Mouse (Mus musculus) bone marrow macrophage, adult 2 months (primary cell): Measurements from ENCODE around the gene Tcf12. TPM values are rescaled to one million over a fixed set of nuclear protein-coding genes. Genes with fewer than 3 reads are reported as not detected.
A peak's percentile ranks its signal among the peaks of the same experiment; 100 is the strongest.

ENCODE experiments used
- H3K27ac ChIP-seq: 2 replicates; pipeline ENCODE4 v1.5.1; 2012; ENCODE audit warnings: low read depth, low read length; ENCODE audit not compliant: insufficient read depth
- H3K4me1 ChIP-seq: 2 replicates; pipeline ENCODE4 v1.6.1; 2012; ENCODE audit warnings: low read length; ENCODE audit not compliant: control insufficient read depth, insufficient read depth
- H3K4me3 ChIP-seq: 2 replicates; pipeline ENCODE4 v1.5.1; 2012; ENCODE audit warnings: mild to moderate bottlenecking, low read length, moderate library complexity; ENCODE audit not compliant: insufficient read depth
- CTCF ChIP-seq: IDR thresholded peaks from 2 replicates; pipeline ENCODE4 v1.5.1; 2012; ENCODE audit warnings: low read depth, mild to moderate bottlenecking, low read length, moderate library complexity
- POLR2A ChIP-seq: IDR thresholded peaks from 2 replicates; pipeline ENCODE4 v1.6.1; 2012; ENCODE audit warnings: mild to moderate bottlenecking, low read depth, low read length, borderline replicate concordance
- polyA plus RNA-seq: library from polyadenylated mRNA; stranded (reverse); fragments of >200 nt; gene quantifications from 2 replicates; pipeline ENCODE4 v1.2.4, GENCODE M21; 2012; ENCODE audit not compliant: missing spikeins, insufficient read depth, insufficient read length

Tcf12 gene
- polyA plus RNA-seq, 1 experiment: 30.8 TPM

DNA sequence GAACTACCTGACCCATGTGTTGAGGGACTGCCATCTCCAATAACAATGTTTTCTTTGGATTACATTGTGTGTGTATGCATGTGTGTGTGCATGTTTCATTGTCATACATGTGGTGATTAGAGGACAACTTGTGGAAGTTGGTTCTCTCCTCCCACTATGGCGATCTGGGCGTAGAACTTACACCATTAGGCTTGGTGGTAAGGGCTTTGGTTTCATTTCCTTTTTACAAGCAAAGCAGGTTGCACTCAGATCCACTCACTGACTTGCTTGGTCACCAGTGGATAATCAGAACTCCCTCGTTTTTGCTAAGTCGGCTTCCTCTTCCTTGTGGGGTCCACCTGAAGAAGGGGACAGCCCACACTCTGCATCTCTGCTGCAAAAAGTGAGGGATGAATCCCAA, 277.0 kb downstream of the Tcf12 start:
- no peak for TF ChIP-seq POLR2A
- TF ChIP-seq CTCF: no peak
- no peak overlapping the region for H3K27ac ChIP-seq
- no peak overlapping the region for H3K4me3 ChIP-seq
- H3K4me1 ChIP-seq: peaks cover 4% of the 10 kb centered on the region; the same call in 1 of the 2 replicates

DNA sequence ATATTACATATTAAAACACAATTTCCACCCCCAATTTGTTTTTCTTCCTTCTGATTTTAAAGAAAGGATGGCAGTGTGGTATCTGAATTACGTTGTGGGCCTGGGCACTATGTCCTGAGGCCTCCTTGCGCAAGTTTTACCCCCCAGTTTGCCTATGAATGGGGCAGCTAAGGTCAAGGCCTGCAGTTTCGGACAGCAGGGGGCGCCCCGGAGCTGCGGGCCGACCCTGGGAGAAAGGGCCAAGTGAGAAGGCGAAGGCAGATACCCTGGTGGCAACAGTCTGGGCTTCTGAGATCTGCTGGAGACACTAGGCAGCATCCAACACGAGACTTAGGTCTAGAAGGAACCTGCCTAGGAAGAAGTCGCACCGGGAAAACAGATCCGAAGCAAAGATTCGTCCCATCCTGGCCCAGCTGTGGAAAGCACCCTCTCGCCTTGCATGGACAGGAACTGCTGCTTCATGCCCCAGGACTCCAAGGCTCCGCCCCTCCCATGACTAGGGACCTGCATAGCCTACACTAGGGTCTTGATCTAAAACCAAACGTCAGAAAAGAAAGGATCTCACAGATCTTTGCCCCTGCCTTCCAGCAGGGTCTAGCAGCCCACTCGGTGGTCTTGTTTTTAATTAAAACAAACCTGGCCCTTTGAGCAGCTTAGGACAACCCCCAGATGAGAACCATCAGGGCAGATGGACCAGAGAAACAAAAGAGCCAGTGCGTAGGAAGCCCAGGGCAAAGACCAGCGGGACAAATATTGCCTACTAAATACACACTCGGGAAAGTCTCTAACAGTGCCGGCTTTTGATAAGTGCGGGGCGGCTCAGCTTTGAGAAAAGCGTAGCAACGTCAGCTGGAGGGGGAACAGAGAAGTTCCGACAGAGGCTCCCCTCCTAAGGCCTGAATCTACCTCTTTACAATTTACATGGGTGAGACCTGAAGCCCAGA, 279.6 kb downstream of the Tcf12 start:
- H3K27ac ChIP-seq: no peak overlapping the region
- no peak overlapping the region for H3K4me3 ChIP-seq
- no peak for TF ChIP-seq POLR2A
- peak; percentile 83; the same call in 1 of the 2 replicates for TF ChIP-seq CTCF
- H3K4me1 ChIP-seq: peaks cover 4% of the 10 kb centered on the region; the same call in 1 of the 2 replicates

DNA sequence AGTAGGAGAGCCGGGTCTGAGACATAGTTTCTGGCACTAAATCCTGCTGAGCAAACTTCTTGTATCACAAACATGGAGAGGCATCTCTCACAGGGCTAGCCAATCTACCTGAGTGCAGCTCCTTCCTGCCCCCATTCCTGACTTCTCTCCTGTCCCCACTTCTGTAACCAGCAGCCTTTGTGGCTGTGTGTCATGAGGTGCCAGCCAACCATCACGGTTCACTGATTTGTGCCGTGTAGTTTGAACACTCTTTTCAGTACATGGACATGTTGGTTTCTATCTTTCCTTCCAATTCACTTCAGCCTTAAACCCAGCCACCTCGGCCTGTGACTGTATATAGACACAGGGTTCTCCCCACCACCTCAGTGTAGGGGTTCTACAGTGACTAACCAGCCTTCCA, 280.7 kb downstream of the Tcf12 start:
- Histone ChIP-seq H3K4me1 (peaks cover 12% of the 10 kb centered on the region), H3K27ac (no peak overlapping the region), H3K4me3 (no peak overlapping the region)
- TF ChIP-seq CTCF (no peak), POLR2A (no peak)

DNA sequence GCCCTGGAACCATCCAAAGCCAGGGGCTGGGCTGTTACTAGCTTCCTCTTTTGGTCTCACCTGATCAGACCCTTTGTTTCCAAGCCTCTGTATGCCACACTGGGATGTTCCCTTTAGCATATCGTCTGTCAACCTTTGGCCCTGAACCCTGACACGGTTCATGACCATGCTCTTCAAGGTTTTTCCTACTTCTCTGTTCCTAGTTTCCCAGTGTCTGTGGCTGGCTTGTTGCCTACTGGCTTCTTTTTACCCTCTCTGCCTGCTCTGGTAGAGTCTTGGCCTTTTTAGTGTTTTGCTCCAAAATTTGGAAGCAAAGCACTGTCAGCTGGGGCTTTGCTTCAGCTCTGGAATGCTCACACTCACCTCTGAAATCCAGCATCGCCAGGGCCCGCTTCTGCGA, 281.3 kb downstream of the Tcf12 start:
- H3K4me3 ChIP-seq: no peak overlapping the region
- no peak overlapping the region for H3K27ac ChIP-seq
- peaks cover 15% of the 10 kb centered on the region for H3K4me1 ChIP-seq
- TF ChIP-seq POLR2A (no peak), CTCF (no peak)

DNA sequence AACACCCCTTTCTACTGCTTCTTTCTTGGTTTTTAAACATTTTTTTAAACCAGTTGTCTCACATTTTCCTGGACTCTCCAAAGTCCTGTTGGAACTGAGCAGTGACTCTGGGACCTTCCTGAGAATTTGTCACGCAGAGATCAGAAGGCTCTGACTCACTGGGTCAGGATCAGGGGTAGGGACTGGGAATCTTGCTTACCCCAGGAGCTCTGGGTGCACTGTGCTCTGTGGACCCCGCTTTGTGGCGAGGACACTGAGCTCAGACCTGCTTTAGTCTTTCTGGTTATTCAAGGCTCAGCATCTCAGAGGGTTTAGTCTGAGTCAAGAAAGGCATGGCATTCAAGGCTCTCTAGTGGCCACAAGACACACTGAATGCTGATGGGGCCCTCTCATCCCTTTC, 281.9 kb downstream of the Tcf12 start:
- peaks cover 11% of the 10 kb centered on the region for H3K4me1 ChIP-seq
- no peak for TF ChIP-seq CTCF
- TF ChIP-seq POLR2A: no peak
- H3K4me3 ChIP-seq: no peak overlapping the region
- H3K27ac ChIP-seq: no peak overlapping the region

DNA sequence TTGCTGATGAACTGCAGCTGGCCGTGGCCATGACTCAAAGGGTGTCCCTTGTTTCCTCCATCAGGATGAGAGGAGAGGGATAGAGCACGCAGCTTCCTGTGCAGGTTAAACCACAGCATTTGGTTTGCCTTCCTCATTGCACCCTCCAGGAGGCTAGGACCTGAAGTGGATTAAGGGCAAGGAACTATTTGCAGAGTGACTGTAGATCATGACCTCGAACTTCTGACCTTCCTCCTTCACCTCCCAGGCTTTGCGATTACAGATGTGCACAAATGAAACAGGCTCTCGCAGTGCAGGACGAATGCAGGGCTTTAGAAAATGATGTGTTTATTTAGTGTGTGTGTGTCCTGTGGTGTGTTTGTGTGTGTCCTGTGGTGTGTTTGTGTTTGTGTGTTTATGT, 282.5 kb downstream of the Tcf12 start:
- peaks cover 11% of the 10 kb centered on the region for H3K4me1 ChIP-seq
- H3K27ac ChIP-seq: no peak overlapping the region
- no peak overlapping the region for H3K4me3 ChIP-seq
- no peak for TF ChIP-seq CTCF
- TF ChIP-seq POLR2A: no peak

DNA sequence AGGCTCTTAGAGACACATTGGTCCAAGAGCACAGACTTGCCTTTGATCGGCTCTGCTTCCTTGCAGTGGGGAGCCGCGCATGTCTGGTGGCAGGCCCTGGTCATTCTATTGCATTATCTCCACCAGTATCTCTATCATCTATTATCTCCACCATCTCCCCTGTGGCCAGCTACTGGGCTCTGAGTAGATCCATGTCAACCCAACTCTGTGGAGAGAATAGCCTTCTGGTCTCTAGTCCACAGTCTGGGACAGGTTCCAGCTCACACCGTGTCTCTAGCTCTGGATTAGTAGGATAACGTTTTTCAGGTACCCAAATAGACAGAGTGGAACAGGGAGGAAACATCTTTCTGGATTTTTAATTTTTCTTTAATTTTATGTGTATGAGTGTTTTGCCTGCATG, 284.3 kb downstream of the Tcf12 start:
- no peak for TF ChIP-seq CTCF
- no peak for TF ChIP-seq POLR2A

DNA sequence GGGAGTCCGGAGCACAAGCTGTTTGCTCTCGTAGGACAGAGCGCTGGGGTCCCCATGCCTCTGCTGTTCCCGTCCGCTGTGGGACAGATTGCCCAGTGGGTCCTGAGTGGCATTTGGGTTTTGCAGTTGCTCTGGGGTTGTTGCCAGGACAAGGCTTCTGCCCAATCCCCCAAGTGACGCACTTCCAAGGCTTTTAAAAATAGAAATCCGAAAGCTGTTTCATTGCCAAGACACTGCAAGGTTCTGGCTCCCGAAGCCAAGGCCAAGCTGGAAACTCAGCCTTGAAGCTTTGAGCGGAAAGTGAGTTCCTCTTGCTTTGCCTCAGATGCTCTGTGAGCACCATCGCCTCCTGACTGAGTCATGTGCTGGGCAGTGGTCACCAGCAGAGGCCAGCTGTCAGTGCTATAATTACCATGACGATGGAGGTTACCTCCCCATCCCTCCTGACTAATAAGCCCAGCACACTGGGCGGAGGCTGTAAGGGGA, 285.6 kb downstream of the Tcf12 start:
- peaks cover 11% of the 10 kb centered on the region for H3K4me1 ChIP-seq
- H3K27ac ChIP-seq: no peak overlapping the region
- TF ChIP-seq CTCF (no peak), POLR2A (no peak)
- H3K4me3 ChIP-seq: no peak overlapping the region

More for the DNA sequence above, 284.3 kb downstream of the Tcf12 start:
- Histone ChIP-seq H3K4me3 (no peak overlapping the region), H3K27ac (no peak overlapping the region), H3K4me1 (peaks cover 11% of the 10 kb centered on the region)

DNA sequence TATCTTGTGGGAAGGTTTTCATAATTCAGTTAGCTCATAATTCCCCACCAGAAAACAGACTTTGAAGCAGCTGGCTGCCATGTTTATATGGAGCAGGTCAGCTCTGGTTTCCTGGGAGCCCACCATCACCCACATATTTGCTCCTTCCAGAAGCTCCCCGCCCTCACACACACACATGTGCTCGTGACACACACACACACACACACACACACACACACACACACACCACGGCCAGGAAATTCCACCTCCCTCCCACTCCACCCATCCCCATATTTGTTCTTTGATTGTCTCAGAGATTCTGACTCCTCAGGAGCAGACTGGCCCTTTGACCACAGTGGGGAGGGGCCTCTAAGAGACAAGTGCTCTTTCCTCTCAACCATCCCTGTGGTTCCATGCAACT, 289.7 kb downstream of the Tcf12 start:
- no peak overlapping the region for H3K27ac ChIP-seq
- no peak overlapping the region for H3K4me3 ChIP-seq
- peaks cover 14% of the 10 kb centered on the region for H3K4me1 ChIP-seq
- TF ChIP-seq POLR2A: no peak
- TF ChIP-seq CTCF: no peak

DNA sequence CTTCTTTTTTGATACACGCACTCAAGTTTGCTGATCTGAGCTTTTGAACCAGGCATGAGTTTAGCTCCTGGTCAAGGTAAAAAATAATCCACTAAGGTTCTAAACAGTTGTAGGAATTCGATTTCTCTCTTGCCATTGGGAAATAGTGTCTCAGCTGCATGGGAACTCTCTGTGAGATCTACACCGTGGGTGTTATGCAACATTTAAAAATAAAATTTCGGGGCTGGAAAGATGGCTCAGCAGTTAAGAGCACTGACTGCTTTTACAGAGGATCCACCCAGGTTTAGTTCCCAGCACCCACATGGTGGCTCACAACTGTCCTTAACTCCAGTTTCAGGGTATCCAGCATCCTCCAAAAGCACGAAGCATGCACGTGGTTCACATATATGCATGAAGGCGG, 293.2 kb downstream of the Tcf12 start:
- TF ChIP-seq CTCF (no peak), POLR2A (no peak)
- Histone ChIP-seq H3K27ac (no peak overlapping the region), H3K4me3 (no peak overlapping the region), H3K4me1 (peaks cover 4% of the 10 kb centered on the region; the same call in 1 of the 2 replicates)
